Comparison of ENCODE assay signal across 14 mouse cellular contexts in the genomic region with DNA sequence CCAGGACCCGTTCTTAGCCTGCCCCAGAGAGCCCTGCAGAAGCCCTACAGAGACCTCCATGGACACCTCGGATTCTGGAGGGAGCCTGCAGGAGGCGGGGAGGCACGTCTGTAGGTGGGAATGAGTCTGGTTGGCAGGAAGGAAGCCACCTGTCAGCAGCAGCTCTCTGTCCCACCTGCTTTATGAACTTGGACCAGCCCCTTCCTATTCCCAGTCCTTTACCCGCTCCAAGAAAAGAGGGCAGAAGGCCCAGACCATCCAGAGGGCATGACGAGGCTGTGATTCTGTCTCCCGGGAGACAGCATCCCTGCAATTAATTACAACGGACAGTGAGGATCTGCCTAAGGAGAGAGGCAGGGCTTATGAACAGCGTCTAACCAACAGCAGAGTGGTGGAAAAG. TPM values are rescaled to one million over a fixed set of nuclear protein-coding genes. Genes with fewer than 3 reads are reported as not detected.
DNase-seq lines count a peak whose midpoint lies in the region; ATAC-seq and TF ChIP-seq lines count a peak whose summit lies in the region.
"Had no signal": no experiment of that assay in that cellular context is flagged by ENCODE, and none has a peak within 500 bp of the region (broad histone marks: within the 10 kb centered on the region; RNA-seq: fewer than 3 reads in every experiment).

No protein-coding gene starts in this region.

- 32% methylated on average over 9 of the region's 9 CpGs for WGBS in hindbrain, embryonic 11.5 days
- WGBS in midbrain, postnatal 0 days = 26% methylated on average over 9 of the region's 9 CpGs
- WGBS in kidney, embryonic 15.5 days = 55% methylated on average over 9 of the region's 9 CpGs

- DNase-seq in cerebellum, adult 18-20 months = peak; percentile 60 to 63
- peak; percentile 62 to 73 for DNase-seq in cerebellum, postnatal 25 days
- peak; percentile 40 for DNase-seq in hindbrain, embryonic 11.5 days (ENCODE audit: low spot score)
- peak; percentile 75 for DNase-seq in midbrain, postnatal 0 days (ENCODE audit: low spot score)
- DNase-seq in kidney, adult 8-10 months = no peak
- no peak for DNase-seq in kidney, postnatal 25 days
- DNase-seq: embryo, embryonic 11 days; gastrocnemius, postnatal 36 days; kidney, adult 11 months; layer of hippocampus, adult 9-11 months; lung, adult 2 months had no signal

- no peak for TF ChIP-seq CTCF in midbrain, postnatal 0 days (IDR thresholded peaks at IDR 0.05)

- no peak for ATAC-seq in cerebellum, adult (ENCODE audit: insufficient number of reproducible peaks, low FRiP score, low TSS enrichment)
- peak; percentile 8; the same call in 1 of the 2 replicates for ATAC-seq in hindbrain, embryonic 11.5 days (ENCODE audit: low FRiP score)
- no peak for ATAC-seq in midbrain, postnatal 0 days (ENCODE audit: low FRiP score)
- no peak for ATAC-seq in kidney, embryonic 15.5 days (replicated peaks; ENCODE audit: low FRiP score)

- H3K4me3 ChIP-seq in hindbrain, embryonic 11.5 days (ENCODE audit: low read depth, low read length) = no peak overlapping the region
- H3K4me3 ChIP-seq in midbrain, postnatal 0 days (ENCODE audit: low read depth, low read length) = no peak overlapping the region
- no peak overlapping the region for H3K4me3 ChIP-seq in kidney, embryonic 15.5 days (replicated peaks)
- H3K4me3 ChIP-seq: megakaryocyte, embryonic 14.5 days had no signal

- H3K27me3 ChIP-seq in hindbrain, embryonic 11.5 days (ENCODE audit: control insufficient read depth, insufficient read depth, low read length) = no peaks in the 10 kb centered on the region
- no peaks in the 10 kb centered on the region for H3K27me3 ChIP-seq in midbrain, postnatal 0 days (ENCODE audit: insufficient read depth, low read length)
- no peaks in the 10 kb centered on the region for H3K27me3 ChIP-seq in kidney, embryonic 15.5 days

- H3K36me3 ChIP-seq in hindbrain, embryonic 11.5 days (ENCODE audit: control insufficient read depth, insufficient read depth, low read length) = no peaks in the 10 kb centered on the region
- H3K36me3 ChIP-seq in midbrain, postnatal 0 days (ENCODE audit: insufficient read depth, low read length) = no peaks in the 10 kb centered on the region
- no peaks in the 10 kb centered on the region for H3K36me3 ChIP-seq in kidney, embryonic 15.5 days

- H3K4me2 ChIP-seq in hindbrain, embryonic 11.5 days (replicated peaks; ENCODE audit: low read depth, low read length) = no peak overlapping the region
- no peak overlapping the region for H3K4me2 ChIP-seq in midbrain, postnatal 0 days (ENCODE audit: low read depth, low read length, poor library complexity, severe bottlenecking)
- no peak overlapping the region for H3K4me2 ChIP-seq in kidney, embryonic 15.5 days

- no peaks in the 10 kb centered on the region for H3K9me3 ChIP-seq in hindbrain, embryonic 11.5 days (ENCODE audit: control insufficient read depth, low read length)
- H3K9me3 ChIP-seq in midbrain, postnatal 0 days (ENCODE audit: low read length) = no peaks in the 10 kb centered on the region
- no peaks in the 10 kb centered on the region for H3K9me3 ChIP-seq in kidney, embryonic 15.5 days (replicated peaks)

- peak overlapping the region; percentile 71; the same call in 1 of the 2 replicates for H3K27ac ChIP-seq in hindbrain, embryonic 11.5 days (ENCODE audit: low read depth, low read length)
- no peak overlapping the region for H3K27ac ChIP-seq in midbrain, postnatal 0 days (ENCODE audit: low read depth, low read length)
- H3K27ac ChIP-seq in kidney, embryonic 15.5 days = no peak overlapping the region

- peaks cover 29% of the 10 kb centered on the region for H3K4me1 ChIP-seq in hindbrain, embryonic 11.5 days (replicated peaks; ENCODE audit: control insufficient read depth, insufficient read depth, low read length)
- H3K4me1 ChIP-seq in midbrain, postnatal 0 days (ENCODE audit: insufficient read depth, low read length) = 0 out of 2 replicates have a peak, but pooled peaks cover 5% of the 10 kb centered on the region
- H3K4me1 ChIP-seq in kidney, embryonic 15.5 days = peaks cover 52% of the 10 kb centered on the region

- H3K9ac ChIP-seq in hindbrain, embryonic 11.5 days (ENCODE audit: low read depth, low read length) = no peak overlapping the region
- no peak overlapping the region for H3K9ac ChIP-seq in midbrain, postnatal 0 days (replicated peaks; ENCODE audit: low read length, poor library complexity, severe bottlenecking)
- no peak overlapping the region for H3K9ac ChIP-seq in kidney, embryonic 15.5 days

RNA-seq across cellular contexts. Expression of gene Ccdc85c, which starts 43.3 kb away (rescaled TPM):
- 17.2 and 17.8 TPM in 2 replicates for polyA plus RNA-seq in hindbrain, embryonic 11.5 days (2014; fragmentation: Nextera tagmentation; extraction: Ambion mirVana)
- total RNA-seq in midbrain, postnatal 0 days (2014; rRNA removed) = 69.1 and 89.6 TPM in 2 replicates
- 16.6 and 19.9 TPM in 2 replicates for polyA plus RNA-seq in midbrain, postnatal 0 days (2015; fragmentation: Nextera tagmentation; extraction: Ambion mirVana)
- 7.7 and 8.1 TPM in 2 replicates for polyA plus RNA-seq in kidney, embryonic 15.5 days (2015; fragmentation: Nextera tagmentation; extraction: Ambion mirVana)

RNA-seq across cellular contexts. Expression of gene Ccnk, which starts 52.5 kb away (rescaled TPM):
- polyA plus RNA-seq in hindbrain, embryonic 11.5 days (2014; fragmentation: Nextera tagmentation; extraction: Ambion mirVana) = 8.6 and 10.6 TPM in 2 replicates
- total RNA-seq in midbrain, postnatal 0 days (2014; rRNA removed) = 12.1 and 27.6 TPM in 2 replicates
- 2.1 and 2.2 TPM in 2 replicates for polyA plus RNA-seq in midbrain, postnatal 0 days (2015; fragmentation: Nextera tagmentation; extraction: Ambion mirVana)
- 3.2 and 3.7 TPM in 2 replicates for polyA plus RNA-seq in kidney, embryonic 15.5 days (2015; fragmentation: Nextera tagmentation; extraction: Ambion mirVana)

RNA-seq across cellular contexts. Expression of gene Setd3, which starts 52.8 kb away (rescaled TPM):
- polyA plus RNA-seq in hindbrain, embryonic 11.5 days (2014; fragmentation: Nextera tagmentation; extraction: Ambion mirVana) = 90.7 and 92.1 TPM in 2 replicates
- total RNA-seq in midbrain, postnatal 0 days (2014; rRNA removed) = 74.6 and 95.5 TPM in 2 replicates
- polyA plus RNA-seq in midbrain, postnatal 0 days (2015; fragmentation: Nextera tagmentation; extraction: Ambion mirVana) = 88.1 and 91.2 TPM in 2 replicates
- polyA plus RNA-seq in kidney, embryonic 15.5 days (2015; fragmentation: Nextera tagmentation; extraction: Ambion mirVana) = 87.1 and 87.2 TPM in 2 replicates

Comparison
In these comparisons a context has a peak if more than half of its experiments do, and no peak if none do; other contexts are left out.
1. DNase-seq: peak in cerebellum, adult 18-20 months (2 of 2), cerebellum, postnatal 25 days (2 of 2), hindbrain, embryonic 11.5 days (single experiment) and midbrain, postnatal 0 days (single experiment); none in kidney, adult 8-10 months (0 of 2) and kidney, postnatal 25 days (0 of 2).